Mouse (Mus musculus) gastrocnemius, adult 2 months (tissue): ENCODE data around the gene M1ap. TPM values are rescaled to one million over a fixed set of nuclear protein-coding genes. Genes with fewer than 3 reads are reported as not detected.
A peak's percentile ranks its signal among the peaks of the same experiment; 100 is the strongest.

Experiments
- DNase-seq: peaks from one replicate; pipeline ENCODE4 v3.0.0; 2022
- H3K27ac ChIP-seq: fragments of 200-600 bp; 2 replicates; pipeline ENCODE4 v1.8.1; 2022; ENCODE audit warnings: mild to moderate bottlenecking
- H3K4me3 ChIP-seq: fragments of 200-600 bp; 2 replicates; pipeline ENCODE4 v1.8.1; 2022; ENCODE audit warnings: mild to moderate bottlenecking, moderate library complexity
- CTCF ChIP-seq: fragments of 200-600 bp; IDR thresholded peaks from 2 replicates; pipeline ENCODE4 v1.8.1; 2022; ENCODE audit warnings: antibody characterized with exemption, mild to moderate bottlenecking, moderate library complexity
- intact Hi-C: fragments of 180-260 bp; cut with DNase I; formaldehyde crosslinking; loops from one replicate; pipeline ENCODE4 v1.15.1; 2025
- total RNA-seq, 2 experiments: library from RNA; stranded (reverse); gene quantifications; 2 replicates each; pipeline ENCODE4 v1.2.3; 2021

Gene M1ap
- total RNA-seq, 2 experiments from 2014 or later = 0.45 TPM; not detected in 1

- intact Hi-C loops = no loop called here
- no peak overlapping the region for H3K4me3 ChIP-seq
- no peak overlapping the region for H3K27ac ChIP-seq
- DNase-seq = no peak
- TF ChIP-seq CTCF = no peak
Measured at GRCm38 (mm10) chr6:82956553-82957251, 10.0 kb downstream of the M1ap start.

GRCm38 (mm10) chr6:82961664-82962063, 15.0 kb downstream of the M1ap start:
- Histone ChIP-seq H3K4me3 (no peak overlapping the region), H3K27ac (no peak overlapping the region)
- no peak for TF ChIP-seq CTCF
- DNase-seq = no peak
- intact Hi-C loops = no loop called here

DNA sequence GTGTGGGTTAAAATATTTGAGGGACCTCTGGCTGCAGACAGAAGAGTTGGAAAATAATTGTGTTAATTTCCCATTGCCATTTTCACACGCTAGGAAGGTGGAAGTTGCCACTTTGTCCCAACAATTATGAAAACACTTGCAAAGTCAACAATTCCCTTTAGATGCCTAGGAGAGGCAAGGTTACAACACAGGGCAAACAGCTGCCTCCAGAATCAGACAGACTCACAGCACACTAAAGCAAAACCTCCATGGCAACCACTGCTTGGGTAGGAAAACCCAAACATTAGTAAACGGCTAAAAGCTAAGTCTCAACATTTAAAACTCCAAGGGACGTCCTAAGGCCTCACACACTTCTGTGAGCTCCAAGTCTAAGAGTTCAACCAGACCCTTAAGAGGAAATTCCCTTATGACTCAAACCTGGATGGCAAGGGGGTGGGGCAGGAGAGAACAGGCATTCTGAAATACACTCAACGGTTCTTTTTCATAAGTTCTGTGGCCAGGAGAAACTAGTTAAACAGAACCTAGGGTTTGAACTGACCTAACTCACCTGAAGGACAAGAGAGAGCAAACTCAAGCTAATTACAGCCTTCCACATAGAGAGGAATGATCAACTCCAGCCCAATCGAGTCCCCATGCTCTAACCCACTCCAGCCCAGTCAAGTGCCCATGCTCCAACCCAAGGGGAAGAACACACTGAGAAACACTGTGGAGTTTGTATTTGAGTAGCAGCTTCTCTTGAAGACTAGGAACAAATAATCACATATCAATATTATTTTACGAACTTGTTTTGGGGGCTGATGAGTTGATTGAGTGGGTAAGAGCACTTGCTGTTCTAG, 22.8 kb downstream of the M1ap start:
- DNase-seq = no peak
- intact Hi-C loops = loop anchor here (2.0 kb wide), 2 partner anchors 51 to 255 kb away; no protein-coding TSS in a partner anchor
- Histone ChIP-seq H3K27ac (no peak overlapping the region), H3K4me3 (no peak overlapping the region)
- TF ChIP-seq CTCF = no peak

DNA sequence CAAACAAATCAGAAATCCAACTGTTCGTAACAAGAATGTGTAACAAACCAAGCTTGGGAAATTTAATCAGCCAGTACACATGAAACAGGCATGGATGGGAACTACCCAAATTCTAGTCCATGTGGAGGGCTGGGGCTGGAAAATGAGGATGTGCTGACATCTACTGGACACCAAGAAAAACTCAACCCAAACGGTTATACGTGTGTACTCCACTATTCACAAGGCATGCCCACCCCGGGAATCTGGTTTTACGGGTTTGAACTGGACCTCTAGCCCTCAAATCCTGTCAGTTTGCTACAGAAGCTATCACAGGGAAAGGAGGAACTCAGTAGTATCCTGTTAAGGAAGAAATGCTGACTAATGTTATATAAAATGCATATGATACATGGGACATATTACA, 24.3 kb downstream of the M1ap start:
- DNase-seq = peak; percentile 33
- intact Hi-C loops = loop anchor here (2.0 kb wide), 2 partner anchors 52 to 256 kb away; no protein-coding TSS in a partner anchor
- TF ChIP-seq CTCF = peak; percentile 82
- H3K27ac ChIP-seq = no peak overlapping the region
- no peak overlapping the region for H3K4me3 ChIP-seq

DNA sequence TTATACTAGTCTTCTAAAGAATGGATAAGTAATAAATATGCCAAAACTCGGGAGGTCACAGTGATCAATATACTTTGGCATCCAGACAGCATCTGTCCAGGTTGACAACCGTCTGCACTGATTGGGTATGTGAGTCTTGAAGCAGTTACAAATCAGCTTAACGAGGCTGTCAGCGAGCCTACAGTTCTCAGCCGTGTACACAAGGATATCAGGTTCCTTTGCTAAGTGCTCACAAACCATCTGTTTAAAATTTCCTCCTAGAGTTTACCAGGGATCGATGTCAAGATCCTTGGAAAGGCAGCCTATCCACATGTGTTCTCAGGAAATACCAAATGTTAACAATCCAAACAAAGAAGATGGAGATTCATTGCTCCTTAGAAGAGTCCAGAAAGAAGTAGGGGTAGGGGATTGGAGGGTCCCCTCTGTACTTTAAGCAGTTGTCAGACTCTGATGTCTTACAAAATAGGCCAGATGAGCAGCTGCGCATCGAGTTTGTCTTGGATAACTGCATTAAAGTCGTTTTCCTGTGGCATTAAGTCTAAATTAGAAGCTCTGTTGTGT, 40.8 kb downstream of the M1ap start:
- TF ChIP-seq CTCF = no peak
- intact Hi-C loops = no loop called here
- no peak for DNase-seq
- Histone ChIP-seq H3K4me3 (no peak overlapping the region), H3K27ac (no peak overlapping the region)

- DNase-seq = no peak
- no peak overlapping the region for H3K27ac ChIP-seq
- intact Hi-C loops = no loop called here
- TF ChIP-seq CTCF = no peak
- H3K4me3 ChIP-seq = no peak overlapping the region
Measured at GRCm38 (mm10) chr6:82993696-82994095, 47.0 kb downstream of the M1ap start.

DNA sequence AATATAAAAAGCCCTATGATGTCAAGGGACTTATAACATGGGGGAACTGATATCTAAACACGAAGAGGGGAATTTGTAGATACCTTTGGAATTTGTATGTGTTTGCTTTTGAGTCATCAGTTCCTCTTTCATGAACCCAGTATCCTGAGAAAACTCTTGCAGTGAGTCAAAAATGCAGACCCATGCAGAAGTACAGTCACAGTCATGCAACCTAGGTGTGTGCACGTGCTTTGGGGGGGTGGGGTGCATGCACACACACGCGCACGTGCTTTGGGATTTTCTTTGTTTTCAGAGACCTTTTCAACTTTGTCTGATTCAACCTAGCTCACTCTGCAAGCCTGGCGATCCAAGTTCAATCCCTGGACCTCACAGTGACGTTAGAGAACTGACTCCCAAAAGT, 47.7 kb downstream of the M1ap start:
- no peak overlapping the region for H3K4me3 ChIP-seq

GRCm38 (mm10) chr6:82996740-82997315, 50.1 kb downstream of the M1ap start:
- Histone ChIP-seq H3K4me3 (peak overlapping the region; percentile 68), H3K27ac (peak overlapping the region; percentile 91)
- TF ChIP-seq CTCF = peak; percentile 96
- peak; percentile 92 for DNase-seq
- intact Hi-C loops = loop anchor here (1.0 to 5.0 kb wide), 4 partner anchors 57 to 165 kb away; partner anchors contain the start of genes Aup1, Ccdc142 and Gm42688

More for the DNA sequence above, 47.7 kb downstream of the M1ap start:
- TF ChIP-seq CTCF = no peak
- H3K27ac ChIP-seq = no peak overlapping the region
- DNase-seq = no peak
- intact Hi-C loops = no loop called here

DNA sequence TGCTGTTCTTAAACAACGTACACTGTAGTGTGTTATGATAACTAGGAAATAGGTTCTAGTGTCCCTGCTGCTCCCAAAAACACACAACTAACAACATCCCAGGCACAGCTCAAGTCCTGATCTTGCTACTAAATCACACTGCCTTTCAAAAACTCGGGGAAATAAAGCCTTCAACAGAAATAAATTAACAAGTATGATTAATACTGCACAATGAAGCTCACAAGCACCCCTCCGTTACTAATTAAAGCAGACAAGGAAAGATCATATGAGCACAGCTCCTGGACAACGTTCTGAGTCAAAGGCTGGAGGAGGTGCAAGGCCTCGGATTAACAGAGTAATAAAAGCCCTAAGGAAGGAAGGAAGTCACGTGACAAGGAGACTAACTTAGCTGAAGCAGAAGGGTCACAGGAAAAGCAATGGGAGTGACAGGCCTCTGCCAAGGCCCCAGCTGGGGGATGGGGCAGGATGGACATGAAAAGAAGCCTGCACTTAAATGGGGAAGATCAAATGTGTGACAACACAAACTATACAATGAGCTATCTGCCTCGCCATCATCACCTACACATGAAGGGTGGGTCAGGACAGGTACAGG, 50.9 kb downstream of the M1ap start:
- Histone ChIP-seq H3K27ac (peak overlapping the region; percentile 91), H3K4me3 (peak overlapping the region; percentile 68)
- TF ChIP-seq CTCF = no peak
- peak; percentile 36 for DNase-seq
- intact Hi-C loops = loop anchor here (1.0 to 5.0 kb wide), 2 partner anchors 81 to 165 kb away; no protein-coding TSS in a partner anchor

DNA sequence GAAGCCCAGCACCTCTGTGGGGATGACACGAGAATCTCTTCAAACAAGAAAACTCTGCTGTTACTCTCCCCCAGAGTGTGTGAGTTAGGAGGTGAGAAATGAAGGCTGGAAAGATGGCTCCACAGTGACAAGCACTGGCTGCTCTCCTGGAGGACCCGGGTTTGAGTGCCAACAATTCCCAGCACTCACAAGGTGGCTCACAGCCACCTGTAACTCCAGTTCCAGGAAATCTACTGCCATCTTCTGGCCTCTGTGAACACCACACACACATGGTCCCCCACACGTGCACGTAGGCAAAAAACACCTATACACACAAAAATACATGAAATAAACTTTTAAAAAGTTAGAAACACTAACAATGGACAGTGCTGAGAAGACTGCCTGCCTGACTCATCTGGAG, 51.6 kb downstream of the M1ap start:
- DNase-seq = no peak
- Histone ChIP-seq H3K4me3 (no peak overlapping the region), H3K27ac (peak overlapping the region; percentile 91)
- TF ChIP-seq CTCF = no peak
- intact Hi-C loops = loop anchor here (5.0 kb wide), 1 partner anchor 164 kb away; no protein-coding TSS in a partner anchor

DNA sequence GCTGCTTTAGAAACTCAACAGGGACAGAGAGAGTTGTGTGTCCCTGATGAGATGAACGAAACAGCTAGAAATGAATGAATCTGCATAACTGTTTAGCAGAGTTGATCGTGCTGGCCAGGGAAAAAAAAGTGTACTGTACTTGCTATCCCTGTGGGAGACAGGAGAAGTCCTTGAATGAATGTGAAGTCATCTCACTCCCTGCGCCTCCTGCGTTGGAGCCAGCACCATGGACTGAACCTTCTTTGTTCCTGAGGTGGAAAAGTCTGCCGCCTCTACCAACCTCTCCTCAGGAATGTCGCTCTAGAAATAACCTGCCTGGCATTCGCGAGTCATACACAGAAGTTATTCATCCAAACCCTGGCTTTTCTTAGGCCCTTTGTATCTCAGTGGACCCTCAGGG, 53.3 kb downstream of the M1ap start:
- Histone ChIP-seq H3K27ac (no peak overlapping the region), H3K4me3 (no peak overlapping the region)
- no peak for TF ChIP-seq CTCF
- no peak for DNase-seq
- intact Hi-C loops = loop anchor here (5.0 kb wide), 1 partner anchor 162 kb away; no protein-coding TSS in a partner anchor

- H3K27ac ChIP-seq = no peak overlapping the region
- H3K4me3 ChIP-seq = no peak overlapping the region
- DNase-seq = no peak
- no peak for TF ChIP-seq CTCF
- intact Hi-C loops = no loop called here
Measured at GRCm38 (mm10) chr6:83003082-83003481, 56.4 kb downstream of the M1ap start.
